Mouse (Mus musculus): ENCODE measurements around the gene Ifitm1. TPM values are rescaled to one million over a fixed set of nuclear protein-coding genes. Genes with fewer than 3 reads are reported as not detected.
"Not testable (repeated sequence)": the region's sequence is repeated elsewhere in the genome, so short reads cannot be mapped to it uniquely, and the experiment has no call there.

Ifitm1 gene
- polyA plus RNA-seq, 1 experiment from 2014 or later = 11.5 TPM

DNA sequence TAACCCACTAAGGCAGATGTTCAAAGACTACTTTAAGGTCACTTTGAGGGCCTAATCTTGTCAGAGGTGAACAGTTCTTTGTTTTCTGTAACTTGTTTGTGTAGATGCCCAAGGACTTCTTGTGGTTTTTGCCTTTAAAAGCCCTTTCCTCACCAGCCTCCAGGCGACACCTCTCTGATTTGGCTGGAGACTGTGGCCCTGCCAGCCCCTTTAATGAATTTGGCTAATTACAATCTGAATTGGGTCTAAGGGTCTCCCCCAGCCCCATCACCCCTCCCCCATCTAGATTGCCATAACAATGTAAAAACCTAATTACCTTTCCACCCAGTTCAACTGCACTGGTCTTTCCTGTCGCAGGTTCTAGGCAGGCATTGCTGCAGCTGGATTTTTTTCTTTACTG, 4.3 kb upstream of the Ifitm1 start:
- H3K4me1 ChIP-seq (ENCODE audit: control insufficient read depth, insufficient read depth, low read length) = peaks cover 5% of the 10 kb centered on the region; the same call in 1 of the 2 replicates
- 71% methylated on average over 2 of the region's 2 CpGs for WGBS
- H3K27ac ChIP-seq (replicated peaks; ENCODE audit: low read depth, low read length) = no peak overlapping the region
- no peaks in the 10 kb centered on the region for H3K9me3 ChIP-seq (ENCODE audit: control insufficient read depth, low read length)
- no peak overlapping the region for H3K4me2 ChIP-seq (ENCODE audit: low read length)
- ATAC-seq (ENCODE audit: low FRiP score, low TSS enrichment) = no peak
- H3K27me3 ChIP-seq (ENCODE audit: control insufficient read depth, insufficient read depth, low read length) = no peaks in the 10 kb centered on the region
- no peaks in the 10 kb centered on the region for H3K36me3 ChIP-seq (ENCODE audit: control insufficient read depth, insufficient read depth, low read length)
- no peak overlapping the region for H3K4me3 ChIP-seq (replicated peaks; ENCODE audit: low read depth, low read length)
- DNase-seq = no peak
- no peak overlapping the region for H3K9ac ChIP-seq (replicated peaks; ENCODE audit: low read length)

- Histone ChIP-seq H3K27ac (replicated peaks; ENCODE audit: low read depth, low read length) (no peak overlapping the region), H3K27me3 (ENCODE audit: control insufficient read depth, insufficient read depth, low read length) (no peaks in the 10 kb centered on the region), H3K36me3 (ENCODE audit: control insufficient read depth, insufficient read depth, low read length) (no peaks in the 10 kb centered on the region), H3K4me2 (ENCODE audit: low read length) (no peak overlapping the region), H3K9me3 (ENCODE audit: control insufficient read depth, low read length) (no peaks in the 10 kb centered on the region), H3K4me1 (ENCODE audit: control insufficient read depth, insufficient read depth, low read length) (no peaks in the 10 kb centered on the region), H3K4me3 (replicated peaks; ENCODE audit: low read depth, low read length) (no peak overlapping the region), H3K9ac (replicated peaks; ENCODE audit: low read length) (no peak overlapping the region)
- ATAC-seq (ENCODE audit: low FRiP score, low TSS enrichment) (no peak), DNase-seq (peak; percentile 23)
- WGBS = 8% methylated on average over 14 of the region's 14 CpGs
Measured at GRCm38 (mm10) chr7:140967862-140968591, 1.0 kb downstream of the Ifitm1 start.

- not testable (repeated sequence) for DNase-seq; H3K36me3 ChIP-seq (ENCODE audit: control insufficient read depth, insufficient read depth, low read length); H3K4me1 ChIP-seq (ENCODE audit: control insufficient read depth, insufficient read depth, low read length); H3K4me2 ChIP-seq (ENCODE audit: low read length); H3K9ac ChIP-seq (replicated peaks; ENCODE audit: low read length); H3K27ac ChIP-seq (replicated peaks; ENCODE audit: low read depth, low read length); H3K4me3 ChIP-seq (replicated peaks; ENCODE audit: low read depth, low read length); H3K27me3 ChIP-seq (ENCODE audit: control insufficient read depth, insufficient read depth, low read length); ATAC-seq (ENCODE audit: low FRiP score, low TSS enrichment); H3K9me3 ChIP-seq (ENCODE audit: control insufficient read depth, low read length)
- WGBS = 25% methylated on average over 3 of the region's 3 CpGs
Measured at GRCm38 (mm10) chr7:140968710-140969109, 1.7 kb downstream of the Ifitm1 start.

DNA sequence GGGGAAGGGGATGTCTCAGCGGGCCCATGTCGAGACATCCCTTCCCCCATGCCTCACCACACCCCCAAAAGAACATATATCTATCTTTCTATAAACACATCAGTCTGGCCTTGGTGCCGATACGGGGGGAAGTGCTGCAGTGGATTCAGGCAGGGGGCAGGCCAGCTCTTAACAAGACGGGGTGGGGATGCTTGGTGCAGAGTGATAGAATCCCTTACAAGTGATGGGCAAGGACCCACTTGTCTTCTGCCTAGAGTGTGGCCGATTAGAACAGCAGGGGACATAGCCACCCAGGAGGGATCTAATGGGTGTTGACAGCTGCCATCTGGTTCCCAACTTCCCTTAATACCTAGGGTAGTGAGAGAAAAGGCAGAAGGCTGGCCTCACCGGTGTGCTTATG, 3.9 kb downstream of the Ifitm1 start:
- no peak for ATAC-seq (ENCODE audit: low FRiP score, low TSS enrichment)
- no peaks in the 10 kb centered on the region for H3K9me3 ChIP-seq (ENCODE audit: control insufficient read depth, low read length)
- H3K9ac ChIP-seq (replicated peaks; ENCODE audit: low read length) = no peak overlapping the region
- H3K27ac ChIP-seq (replicated peaks; ENCODE audit: low read depth, low read length) = no peak overlapping the region
- 51% methylated on average over 7 of the region's 7 CpGs for WGBS
- H3K4me3 ChIP-seq (replicated peaks; ENCODE audit: low read depth, low read length) = no peak overlapping the region
- no peak for DNase-seq
- no peak overlapping the region for H3K4me2 ChIP-seq (ENCODE audit: low read length)
- H3K27me3 ChIP-seq (ENCODE audit: control insufficient read depth, insufficient read depth, low read length) = no peaks in the 10 kb centered on the region
- H3K36me3 ChIP-seq (ENCODE audit: control insufficient read depth, insufficient read depth, low read length) = no peaks in the 10 kb centered on the region
- H3K4me1 ChIP-seq (ENCODE audit: control insufficient read depth, insufficient read depth, low read length) = 0 out of 2 replicates have a peak, but pooled peaks cover 2% of the 10 kb centered on the region

DNA sequence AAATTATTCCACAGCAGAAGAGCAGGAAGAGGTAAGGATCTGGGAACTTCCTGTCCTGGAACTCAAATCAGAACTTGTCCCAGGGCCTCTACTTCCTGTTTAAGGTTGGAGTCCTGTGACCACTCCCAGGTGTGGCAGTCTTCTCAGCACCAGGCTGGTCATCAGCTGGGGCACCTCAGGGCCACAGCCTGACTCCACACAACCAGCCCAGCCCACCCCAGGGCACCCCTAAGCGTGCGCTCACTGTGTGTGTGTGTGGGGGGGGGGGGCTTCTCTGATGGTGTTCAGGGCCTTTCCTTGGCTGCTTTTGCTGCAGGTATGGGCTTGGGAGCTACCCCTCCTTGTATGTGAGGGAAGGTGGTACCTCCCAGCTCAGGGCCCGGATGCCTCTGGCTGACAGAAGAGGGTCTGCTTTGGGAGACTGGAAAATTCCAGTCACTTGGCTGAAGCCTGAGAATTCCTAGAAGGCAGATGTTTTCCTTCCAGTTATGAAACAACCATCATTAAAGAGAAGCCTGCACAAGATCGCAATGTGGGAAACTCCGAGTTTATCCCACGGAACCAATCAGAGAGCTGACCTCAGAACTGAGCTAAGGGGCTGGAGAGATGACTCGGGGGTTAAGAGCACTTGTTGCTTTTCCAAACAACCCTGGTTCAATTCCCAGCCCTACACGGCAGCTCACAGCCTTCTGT, 4.6 kb downstream of the Ifitm1 start:
- H3K27ac ChIP-seq (replicated peaks; ENCODE audit: low read depth, low read length) = no peak overlapping the region

GRCm38 (mm10) chr7:140973396-140974165, 6.6 kb downstream of the Ifitm1 start:
- no peak overlapping the region for H3K9ac ChIP-seq (replicated peaks; ENCODE audit: low read length)
- ATAC-seq (ENCODE audit: low FRiP score, low TSS enrichment) = no peak
- H3K4me1 ChIP-seq (ENCODE audit: control insufficient read depth, insufficient read depth, low read length) = 0 out of 2 replicates have a peak, but pooled peaks cover 2% of the 10 kb centered on the region
- H3K27ac ChIP-seq (replicated peaks; ENCODE audit: low read depth, low read length) = no peak overlapping the region
- H3K9me3 ChIP-seq (ENCODE audit: control insufficient read depth, low read length) = no peaks in the 10 kb centered on the region
- no peaks in the 10 kb centered on the region for H3K27me3 ChIP-seq (ENCODE audit: control insufficient read depth, insufficient read depth, low read length)
- DNase-seq = no peak
- no peak overlapping the region for H3K4me2 ChIP-seq (ENCODE audit: low read length)
- H3K36me3 ChIP-seq (ENCODE audit: control insufficient read depth, insufficient read depth, low read length) = no peaks in the 10 kb centered on the region
- no peak overlapping the region for H3K4me3 ChIP-seq (replicated peaks; ENCODE audit: low read depth, low read length)
- 27% methylated on average over 14 of the region's 14 CpGs for WGBS

More for the DNA sequence above, 4.6 kb downstream of the Ifitm1 start:
- H3K9ac ChIP-seq (replicated peaks; ENCODE audit: low read length) = no peak overlapping the region
- no peaks in the 10 kb centered on the region for H3K9me3 ChIP-seq (ENCODE audit: control insufficient read depth, low read length)
- H3K36me3 ChIP-seq (ENCODE audit: control insufficient read depth, insufficient read depth, low read length) = no peaks in the 10 kb centered on the region
- 0 out of 2 replicates have a peak, but pooled peaks cover 2% of the 10 kb centered on the region for H3K4me1 ChIP-seq (ENCODE audit: control insufficient read depth, insufficient read depth, low read length)
- no peak overlapping the region for H3K4me2 ChIP-seq (ENCODE audit: low read length)
- no peak for ATAC-seq (ENCODE audit: low FRiP score, low TSS enrichment)
- H3K4me3 ChIP-seq (replicated peaks; ENCODE audit: low read depth, low read length) = no peak overlapping the region
- 86% methylated on average over 8 of the region's 8 CpGs for WGBS
- H3K27me3 ChIP-seq (ENCODE audit: control insufficient read depth, insufficient read depth, low read length) = no peaks in the 10 kb centered on the region
- DNase-seq = no peak

DNA sequence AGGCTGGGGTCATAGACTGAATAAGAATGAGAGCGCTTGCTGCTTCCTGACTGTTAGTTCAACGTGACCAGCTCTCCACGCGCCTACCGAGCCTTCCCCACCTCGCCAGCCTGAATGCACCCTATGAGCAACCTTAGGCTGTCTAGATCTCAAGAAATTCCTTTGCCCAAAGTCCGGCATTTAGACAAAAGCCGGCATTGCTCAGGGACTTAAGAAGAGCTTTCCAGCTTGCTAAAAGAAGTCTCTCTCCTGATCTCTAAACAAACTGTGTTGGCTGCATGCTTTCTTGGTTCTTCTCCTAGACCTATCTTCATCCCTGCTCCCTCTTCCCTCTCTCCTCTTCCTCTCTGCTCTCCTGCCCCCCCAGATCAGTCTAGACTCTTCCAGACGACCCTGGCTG, 7.9 kb downstream of the Ifitm1 start:
- Histone ChIP-seq H3K36me3 (ENCODE audit: control insufficient read depth, insufficient read depth, low read length) (no peaks in the 10 kb centered on the region), H3K4me3 (replicated peaks; ENCODE audit: low read depth, low read length) (no peak overlapping the region), H3K4me1 (ENCODE audit: control insufficient read depth, insufficient read depth, low read length) (0 out of 2 replicates have a peak, but pooled peaks cover 2% of the 10 kb centered on the region), H3K27ac (replicated peaks; ENCODE audit: low read depth, low read length) (no peak overlapping the region), H3K9me3 (ENCODE audit: control insufficient read depth, low read length) (no peaks in the 10 kb centered on the region), H3K9ac (replicated peaks; ENCODE audit: low read length) (no peak overlapping the region), H3K4me2 (ENCODE audit: low read length) (no peak overlapping the region), H3K27me3 (ENCODE audit: control insufficient read depth, insufficient read depth, low read length) (no peaks in the 10 kb centered on the region)
- 11% methylated on average over 9 of the region's 9 CpGs for WGBS
- DNase-seq = no peak
- ATAC-seq (ENCODE audit: low FRiP score, low TSS enrichment) = no peak

DNA sequence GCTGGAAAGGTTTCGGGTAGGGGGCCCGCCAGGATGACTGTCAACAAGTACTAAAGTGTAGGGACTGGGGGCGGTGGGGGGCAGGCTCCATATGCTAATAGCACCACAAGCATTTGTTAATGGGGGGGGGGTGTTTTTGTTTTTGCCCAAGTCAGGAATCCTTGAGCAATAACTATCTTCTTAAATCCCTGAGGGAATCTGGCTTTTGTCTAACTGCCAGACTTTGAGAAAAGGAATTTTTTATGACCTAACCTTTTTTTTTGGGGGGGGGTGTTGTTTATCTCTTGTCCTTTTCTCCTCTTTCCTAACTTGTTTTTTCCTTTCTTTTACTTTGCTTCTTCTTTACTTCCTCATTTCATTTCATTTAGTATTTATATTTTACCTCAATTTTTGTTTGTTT, 8.4 kb downstream of the Ifitm1 start:
- H3K36me3 ChIP-seq (ENCODE audit: control insufficient read depth, insufficient read depth, low read length) = no peaks in the 10 kb centered on the region
- ATAC-seq (ENCODE audit: low FRiP score, low TSS enrichment) (no peak), DNase-seq (no peak)
- no peak overlapping the region for H3K4me2 ChIP-seq (ENCODE audit: low read length)
- 20% methylated on average over 3 of the region's 3 CpGs for WGBS
- H3K27ac ChIP-seq (replicated peaks; ENCODE audit: low read depth, low read length) = no peak overlapping the region
- no peak overlapping the region for H3K4me3 ChIP-seq (replicated peaks; ENCODE audit: low read depth, low read length)
- no peak overlapping the region for H3K9ac ChIP-seq (replicated peaks; ENCODE audit: low read length)
- no peaks in the 10 kb centered on the region for H3K27me3 ChIP-seq (ENCODE audit: control insufficient read depth, insufficient read depth, low read length)
- no peaks in the 10 kb centered on the region for H3K9me3 ChIP-seq (ENCODE audit: control insufficient read depth, low read length)
- H3K4me1 ChIP-seq (ENCODE audit: control insufficient read depth, insufficient read depth, low read length) = 0 out of 2 replicates have a peak, but pooled peaks cover 2% of the 10 kb centered on the region
